Mouse (Mus musculus): ENCODE results near the gene D630036H23Rik. TPM values are rescaled to one million over a fixed set of nuclear protein-coding genes. Genes with fewer than 3 reads are reported as not detected.
A peak's percentile ranks its signal among the peaks of the same experiment; 100 is the strongest.
"Not testable (repeated sequence)": the region's sequence is repeated elsewhere in the genome, so short reads cannot be mapped to it uniquely, and the experiment has no call there.

Gene D630036H23Rik
- 1 to 10 TPM; 1.4 to 1.9 TPM for total RNA-seq (2021)
- long read RNA-seq, experiment 1: 0 reads
- long read RNA-seq, experiment 2, partial matches to known transcripts: 0 of 3 reads
- long read RNA-seq, experiment 2, other reads (novel, unspliced or antisense): 0 of 3 reads

DNA sequence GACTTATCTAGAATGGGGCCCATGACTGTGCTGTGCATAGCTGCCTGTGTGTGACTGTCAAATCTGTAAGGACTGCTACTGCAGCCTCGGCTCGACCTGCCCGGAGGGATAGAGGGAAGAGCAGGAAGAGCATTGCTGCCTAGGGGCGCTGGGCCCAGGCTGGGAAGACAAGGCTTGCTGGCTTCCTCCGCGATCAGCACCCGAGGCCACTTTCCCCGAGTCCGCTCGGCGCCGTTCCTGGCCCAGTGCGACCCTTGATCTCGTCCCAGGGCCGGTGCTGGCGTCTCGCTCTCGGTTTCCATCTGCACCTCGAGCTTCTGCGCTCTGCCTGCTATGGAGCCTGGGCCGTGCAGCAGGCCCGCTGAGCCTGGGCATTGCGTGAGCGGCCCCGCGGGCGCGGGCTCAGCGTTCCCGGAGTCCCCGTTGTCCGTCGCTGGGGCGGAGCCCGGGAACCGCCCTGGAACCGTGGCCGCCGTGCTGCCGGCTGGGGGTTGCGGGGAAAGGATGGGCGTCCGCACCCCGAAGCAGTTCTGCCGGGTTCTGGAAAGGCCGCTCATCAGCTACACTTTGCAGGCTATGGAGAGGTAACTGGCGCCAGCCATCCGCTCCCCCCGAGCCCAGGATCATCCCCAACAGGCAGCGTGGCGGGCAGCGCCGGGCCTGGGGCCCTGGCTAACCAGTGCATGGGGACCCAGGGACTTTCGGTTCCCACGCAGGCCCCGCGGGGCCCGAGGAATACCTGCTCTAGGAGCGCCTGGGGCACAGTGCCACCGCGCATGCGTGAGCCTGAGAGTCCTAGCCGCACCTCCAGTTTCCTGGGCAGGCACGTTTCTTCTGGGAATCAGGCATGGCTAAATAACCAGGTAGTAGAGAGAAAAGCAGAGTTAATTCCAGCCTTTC lies at the start of gene D630036H23Rik, which contains the start of gene Ispd:
Gene D630036H23Rik (minus strand): TSS at position 741 of the 900 bp plus-strand sequence.
Gene Ispd (plus strand): TSS at position 10 of the 900 bp plus-strand sequence.
- peak; percentile 87 to 88 for DNase-seq (ENCODE audit: extremely low spot score in 1 of 2, low spot score in 2 of 2)
- Histone ChIP-seq H3K27ac (peak within 1 kb of the TSS; percentile 99), H3K4me3 (peak within 1 kb of the TSS; percentile 56)
- intact Hi-C loops (cut with DNase I): loop anchor here (5.0 kb wide), 1 partner anchor 164 kb away; no protein-coding TSS in a partner anchor
- no peak for TF ChIP-seq CTCF (IDR thresholded peaks at IDR 0.05)

DNA sequence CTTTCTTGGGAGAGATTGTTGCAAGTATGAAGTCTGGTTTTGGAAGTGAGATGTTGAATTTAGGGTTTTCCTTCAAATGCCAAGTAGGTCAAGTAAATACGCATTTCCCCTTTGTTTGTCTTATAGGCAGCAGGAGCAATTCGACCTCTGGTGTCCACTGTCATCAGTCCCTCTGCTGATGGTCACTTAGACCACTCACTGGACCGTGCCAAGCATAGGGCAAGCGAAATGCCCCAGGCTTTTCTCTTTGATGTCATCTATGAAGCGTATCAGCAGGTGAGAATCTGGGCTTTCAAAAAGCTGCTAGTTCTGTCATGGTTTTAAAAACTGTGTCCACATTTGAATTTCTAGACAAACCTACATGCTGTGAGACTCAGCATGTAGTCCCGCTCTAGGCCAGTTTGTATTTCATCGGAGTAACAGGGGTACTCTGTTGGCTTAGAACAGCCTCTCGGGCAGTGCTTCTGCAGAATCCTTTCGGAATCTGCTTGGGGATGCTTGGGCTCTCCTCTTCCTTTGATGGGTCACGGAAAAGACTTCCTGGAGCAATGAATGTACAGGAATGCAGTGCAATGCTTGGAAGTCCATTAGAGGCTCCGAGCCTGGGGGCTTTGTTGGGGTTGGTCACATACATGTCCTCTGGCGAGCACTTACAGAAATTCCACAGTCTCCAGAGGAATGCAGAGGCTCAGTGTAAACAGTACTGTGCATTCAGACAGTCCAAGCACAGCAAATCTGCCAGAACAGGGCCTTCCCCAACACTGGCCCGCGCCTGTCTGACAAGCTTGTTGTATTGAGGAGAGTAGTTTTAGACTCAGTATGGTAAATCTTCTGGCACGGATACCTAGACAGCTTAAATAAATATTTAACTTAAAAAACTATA lies 44.4 kb upstream of the D630036H23Rik start:
- intact Hi-C loops (cut with DNase I): loop anchor here (2.0 kb wide), 1 partner anchor 16 kb away; no protein-coding TSS in a partner anchor
- TF ChIP-seq CTCF (IDR thresholded peaks at IDR 0.05): no peak
- Histone ChIP-seq H3K27ac (no peak overlapping the region), H3K4me3 (no peak overlapping the region)
- no peak for DNase-seq (ENCODE audit: extremely low spot score in 1 of 2, low spot score in 2 of 2)

DNA sequence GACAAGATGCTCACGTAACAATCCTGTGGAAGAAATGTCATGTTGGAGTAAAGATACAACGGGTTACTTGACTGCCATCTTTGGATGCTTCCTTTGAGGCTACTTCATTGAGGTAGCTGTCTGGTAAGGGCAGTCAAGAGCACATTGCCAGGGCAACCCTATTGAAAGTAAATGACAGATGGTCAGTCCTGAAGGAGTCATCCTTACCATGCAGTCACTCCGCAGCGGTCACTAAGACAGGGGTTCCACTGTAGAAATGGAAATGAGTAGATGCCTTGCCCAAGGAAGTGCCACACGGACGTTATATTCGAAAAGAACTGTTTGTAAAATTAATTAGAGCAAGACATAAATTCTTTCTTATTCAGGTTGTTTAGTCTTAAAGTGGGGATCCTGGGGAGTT lies 43.3 kb upstream of the D630036H23Rik start:
- Histone ChIP-seq H3K27ac (no peak overlapping the region), H3K4me3 (no peak overlapping the region)
- no peak for TF ChIP-seq CTCF (IDR thresholded peaks at IDR 0.05)
- intact Hi-C loops (cut with DNase I): no loop called here
- DNase-seq (ENCODE audit: extremely low spot score in 1 of 2, low spot score in 2 of 2): no peak

DNA sequence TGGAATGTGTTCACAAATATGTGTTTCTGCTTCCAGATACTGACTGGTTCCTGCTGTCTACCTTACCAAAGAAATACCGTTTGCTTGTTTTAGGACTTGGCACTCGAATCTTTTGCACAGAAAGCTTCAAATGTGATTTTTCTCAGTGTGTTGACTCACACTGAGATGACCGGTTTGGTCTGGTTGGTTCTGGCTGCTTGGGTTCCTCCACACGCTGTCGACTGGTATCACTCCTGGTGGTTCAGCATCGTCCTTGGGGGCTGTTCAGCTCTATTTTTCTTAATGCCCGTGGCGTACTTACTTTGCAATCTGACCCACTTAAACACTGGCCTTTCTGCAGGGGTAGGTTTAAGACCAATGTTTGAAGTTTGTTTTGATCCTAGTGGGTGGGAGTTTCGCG lies 41.7 kb upstream of the D630036H23Rik start:
- no peak overlapping the region for H3K4me3 ChIP-seq
- no peak for TF ChIP-seq CTCF (IDR thresholded peaks at IDR 0.05)
- intact Hi-C loops (cut with DNase I): no loop called here
- H3K27ac ChIP-seq: no peak overlapping the region
- no peak for DNase-seq (ENCODE audit: extremely low spot score in 1 of 2, low spot score in 2 of 2)

DNA sequence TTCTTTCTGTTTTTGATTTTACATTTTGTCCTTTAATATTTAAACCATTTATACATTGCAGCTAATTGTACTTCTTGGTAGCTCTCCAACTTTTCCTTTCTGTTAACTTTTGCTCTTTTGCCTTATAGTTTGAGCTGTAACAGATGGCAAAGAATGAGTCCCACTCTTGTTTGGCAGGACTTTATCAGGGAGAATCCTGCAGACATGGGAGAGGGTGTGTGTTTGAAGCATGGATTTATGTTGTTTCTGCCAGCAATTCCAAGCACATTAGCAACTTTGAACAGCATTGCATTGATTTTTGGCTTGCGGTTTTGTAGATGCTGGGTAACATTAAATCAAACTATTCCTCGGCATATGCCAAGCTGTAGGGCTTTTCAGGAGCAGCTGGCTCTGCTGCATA lies 13.1 kb upstream of the D630036H23Rik start:
- no peak overlapping the region for H3K4me3 ChIP-seq
- no peak overlapping the region for H3K27ac ChIP-seq
- TF ChIP-seq CTCF (IDR thresholded peaks at IDR 0.05): no peak
- DNase-seq (ENCODE audit: extremely low spot score in 1 of 2, low spot score in 2 of 2): no peak
- intact Hi-C loops (cut with DNase I): no loop called here

DNA sequence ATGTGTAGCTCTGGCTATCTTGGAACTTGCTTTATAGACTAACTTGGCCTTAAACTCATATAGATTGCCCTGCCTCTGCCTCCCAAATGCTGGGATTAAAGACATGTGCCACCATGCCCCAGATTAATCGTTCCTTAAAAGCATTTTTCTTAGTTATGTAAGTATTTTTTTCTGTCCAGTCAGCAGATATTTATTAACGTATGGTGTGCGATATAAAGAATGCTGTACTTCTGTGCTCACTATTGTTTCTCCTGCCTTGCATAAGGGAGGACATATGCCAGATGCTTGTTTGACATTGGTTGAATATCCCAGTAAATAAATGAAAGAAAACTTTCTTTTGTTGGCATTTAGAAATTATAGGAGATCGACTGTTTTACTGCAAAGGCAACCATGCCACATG lies 5.0 kb upstream of the D630036H23Rik start:
- Histone ChIP-seq H3K27ac (no peak overlapping the region), H3K4me3 (no peak overlapping the region)
- no peak for DNase-seq (ENCODE audit: extremely low spot score in 1 of 2, low spot score in 2 of 2)
- TF ChIP-seq CTCF (IDR thresholded peaks at IDR 0.05): no peak
- intact Hi-C loops (cut with DNase I): no loop called here

DNA sequence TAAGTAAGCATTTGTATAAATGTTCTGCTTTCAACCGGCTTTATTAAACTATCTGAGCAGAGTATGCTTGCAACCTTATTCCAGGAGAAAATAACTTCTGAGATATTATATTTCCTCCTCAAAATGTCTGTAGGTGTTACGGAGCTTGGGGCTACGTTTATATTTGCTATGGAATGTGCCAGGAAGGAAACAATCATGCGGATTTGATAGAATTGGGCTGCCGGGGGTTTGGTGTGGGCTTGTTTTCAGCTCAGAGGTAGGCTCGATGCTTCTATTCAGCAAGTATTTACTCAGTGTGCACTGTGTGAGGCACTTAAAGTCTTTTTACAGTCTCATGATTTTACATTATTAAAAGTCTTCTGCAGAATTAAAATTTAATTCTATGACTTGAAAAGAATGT lies 3.4 kb upstream of the D630036H23Rik start:
- TF ChIP-seq CTCF (IDR thresholded peaks at IDR 0.05): no peak
- DNase-seq (ENCODE audit: extremely low spot score in 1 of 2, low spot score in 2 of 2): no peak
- Histone ChIP-seq H3K27ac (no peak overlapping the region), H3K4me3 (no peak overlapping the region)
- intact Hi-C loops (cut with DNase I): no loop called here

DNA sequence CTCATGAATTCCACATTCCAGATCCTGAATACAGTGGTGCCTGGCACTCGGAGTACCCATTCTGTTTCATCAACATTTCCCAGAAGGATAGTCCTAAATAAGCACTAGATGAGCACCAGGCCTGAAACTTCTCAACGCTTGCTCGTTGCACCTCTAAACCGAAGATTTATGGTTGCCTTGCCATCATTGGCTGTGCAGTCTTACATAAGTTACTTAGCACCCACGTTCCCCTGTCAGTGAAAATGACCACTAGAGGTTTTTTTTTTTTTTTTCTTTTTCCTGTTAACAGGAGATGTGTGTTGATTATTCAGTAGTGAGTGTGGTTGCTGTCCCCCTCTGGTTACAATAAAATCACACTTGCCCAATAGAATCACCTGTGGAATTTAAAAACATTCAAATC lies 1.2 kb downstream of the D630036H23Rik start:
- intact Hi-C loops (cut with DNase I): loop anchor here (5.0 kb wide), 1 partner anchor 164 kb away; no protein-coding TSS in a partner anchor

DNA sequence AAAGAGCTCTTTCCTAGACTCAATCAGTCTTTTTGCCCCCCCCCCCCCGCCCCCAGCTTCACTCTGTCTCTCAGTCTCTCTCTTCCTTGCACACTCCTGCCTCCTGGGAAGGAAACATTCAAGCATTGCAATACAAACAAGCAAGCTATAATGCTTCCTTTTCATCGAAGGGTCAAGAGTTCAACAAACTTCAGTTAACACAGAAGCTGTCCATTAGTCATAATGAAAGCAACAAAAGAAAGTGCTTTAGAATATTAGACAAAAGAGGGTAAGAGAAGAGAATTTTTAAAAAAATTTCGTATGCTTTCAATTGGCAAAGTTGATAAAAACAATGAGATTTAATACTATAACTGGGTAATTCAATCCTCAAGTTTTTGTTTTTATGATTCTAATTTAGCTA lies 1.7 kb downstream of the D630036H23Rik start:
- DNase-seq (ENCODE audit: extremely low spot score in 1 of 2, low spot score in 2 of 2): no peak
- no peak overlapping the region; the same call in 1 of the 2 replicates for H3K27ac ChIP-seq
- H3K4me3 ChIP-seq: no peak overlapping the region
- TF ChIP-seq CTCF (IDR thresholded peaks at IDR 0.05): no peak
- intact Hi-C loops (cut with DNase I): loop anchor here (5.0 kb wide), 1 partner anchor 163 kb away; no protein-coding TSS in a partner anchor

More for the DNA sequence above, 1.2 kb downstream of the D630036H23Rik start:
- peak in 1 of 2 experiments; percentile 11 for DNase-seq (ENCODE audit: extremely low spot score in 1 of 2, low spot score in 2 of 2)
- no peak overlapping the region for H3K4me3 ChIP-seq
- TF ChIP-seq CTCF (IDR thresholded peaks at IDR 0.05): no peak
- peak overlapping the region; percentile 99; the same call in 1 of the 2 replicates for H3K27ac ChIP-seq

DNA sequence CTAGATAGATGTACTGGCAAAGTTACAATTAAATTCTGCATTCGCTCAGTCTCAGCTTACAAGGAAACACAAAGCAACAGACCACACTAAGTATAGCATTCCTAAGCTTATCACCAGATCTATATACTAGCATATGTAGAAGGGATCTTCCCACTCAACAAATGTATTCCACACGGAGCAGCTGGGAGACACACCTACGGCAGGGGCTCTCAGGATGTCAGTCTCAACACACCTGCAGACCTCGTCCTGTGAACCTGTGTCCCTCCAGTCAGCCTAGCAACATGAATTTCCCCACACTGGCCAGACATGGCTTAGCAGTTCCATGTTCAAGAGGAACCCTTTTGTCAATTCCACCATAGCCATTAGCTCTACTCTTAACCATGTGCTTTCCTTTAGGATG lies 5.6 kb downstream of the D630036H23Rik start:
- intact Hi-C loops (cut with DNase I); H3K27ac ChIP-seq; H3K4me3 ChIP-seq: not testable (repeated sequence)
- peak in 1 of 2 experiments; percentile 15 for DNase-seq (ENCODE audit: extremely low spot score in 1 of 2, low spot score in 2 of 2)

DNA sequence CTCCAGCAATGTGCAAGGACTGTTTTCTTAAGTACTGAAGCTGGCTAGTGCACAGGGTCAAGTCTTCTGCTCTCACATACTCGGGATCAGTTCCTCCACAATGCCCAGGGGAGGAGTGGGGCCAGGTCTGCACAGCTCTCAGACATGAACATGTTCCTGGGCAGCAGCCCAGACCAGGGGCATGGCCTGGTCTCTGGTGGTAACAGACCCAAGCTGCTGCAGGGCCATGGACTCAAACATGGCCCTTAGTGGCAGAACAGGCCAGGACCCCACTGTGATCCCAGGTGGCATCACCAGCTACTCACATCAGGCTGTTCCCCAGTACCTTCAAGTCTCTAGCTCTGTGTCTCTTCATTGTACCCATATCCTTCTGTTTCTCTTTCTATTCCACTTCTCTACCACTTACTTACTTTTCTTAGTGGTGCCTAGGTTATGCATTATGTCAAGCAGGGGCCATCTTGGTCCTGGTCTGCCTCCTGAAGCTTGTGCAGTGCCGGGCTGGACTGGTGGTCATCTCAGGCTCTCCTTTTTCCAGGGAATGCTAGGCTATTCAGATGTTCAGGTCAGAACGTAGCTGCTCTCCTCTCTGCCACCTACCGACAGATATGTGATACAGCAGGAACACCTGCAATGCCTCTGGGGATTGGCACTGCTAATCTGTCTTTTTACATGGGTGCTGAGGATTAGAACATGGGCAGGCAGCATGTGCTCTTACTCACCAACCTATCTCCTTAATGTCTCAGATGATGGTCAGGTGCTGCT lies 8.6 kb downstream of the D630036H23Rik start:
- H3K27ac ChIP-seq: no peak overlapping the region
- DNase-seq (ENCODE audit: extremely low spot score in 1 of 2, low spot score in 2 of 2): no peak
- peak; percentile 34 for TF ChIP-seq CTCF (IDR thresholded peaks at IDR 0.05)
- H3K4me3 ChIP-seq: no peak overlapping the region
- intact Hi-C loops (cut with DNase I): no loop called here

All from left cerebral cortex, adult 2 months (tissue).